Mouse (Mus musculus) small intestine, adult 2 months (tissue): ENCODE measurements around the gene Tgfb1. TPM values are rescaled to one million over a fixed set of nuclear protein-coding genes. Genes with fewer than 3 reads are reported as not detected.
A peak's percentile ranks its signal among the peaks of the same experiment; 100 is the strongest.

Experiments used
- H3K27ac ChIP-seq: fragments of 200-500 bp; 2 replicates; pipeline ENCODE4 v1.5.1; 2012; ENCODE audit warnings: low read depth, low read length, control low read depth, inconsistent platforms; ENCODE audit not compliant: insufficient read depth
- H3K27me3 ChIP-seq: fragments of 200-500 bp; 2 replicates; pipeline ENCODE4 v1.6.1; 2012; ENCODE audit warnings: mild to moderate bottlenecking, moderate library complexity, low read length, inconsistent platforms; ENCODE audit not compliant: control insufficient read depth, insufficient read depth
- H3K36me3 ChIP-seq: fragments of 200-500 bp; 2 replicates; pipeline ENCODE4 v1.6.1; 2012; ENCODE audit warnings: mild to moderate bottlenecking, low read length, control low read depth, inconsistent platforms; ENCODE audit not compliant: control insufficient read depth, insufficient read depth
- H3K4me1 ChIP-seq: fragments of 200-500 bp; 2 replicates; pipeline ENCODE4 v1.6.1; 2012; ENCODE audit warnings: low read length, inconsistent platforms, mixed read lengths; ENCODE audit not compliant: control insufficient read depth, insufficient read depth, insufficient read length
- H3K4me3 ChIP-seq: fragments of 200-500 bp; 2 replicates; pipeline ENCODE4 v1.5.1; 2012; ENCODE audit warnings: low read depth, mild to moderate bottlenecking, control low read depth, inconsistent platforms, low read length, moderate library complexity
- CTCF ChIP-seq: fragments of 200-500 bp; IDR thresholded peaks from 2 replicates; pipeline ENCODE4 v1.5.1; 2012; ENCODE audit warnings: low read depth, mild to moderate bottlenecking, control low read depth, inconsistent platforms, low read length, moderate library complexity, mixed read lengths; ENCODE audit not compliant: insufficient replicate concordance, insufficient read length; ENCODE audit errors: extremely low read depth
- POLR2A ChIP-seq: fragments of 200-500 bp; IDR thresholded peaks from 2 replicates; pipeline ENCODE4 v1.6.1; 2012; ENCODE audit warnings: low read depth, mild to moderate bottlenecking, control low read depth, inconsistent platforms, low read length, moderate library complexity
- WGBS: fragments of 180-500 bp; shearing (Covaris S2); methylation state at CpG from one replicate; pipeline ENCODE4 v1.1.7; 2018; 5-methylcytosine and 5-hydroxymethylcytosine counted together
- polyA plus RNA-seq: library from polyadenylated mRNA; depleted of rRNA; stranded (reverse); fragments of >200 nt; gene quantifications from 2 replicates; pipeline ENCODE4 v1.2.3, GENCODE M21; 2012

Tgfb1 gene
- polyA plus RNA-seq, 1 experiment = 24.4 TPM

DNA sequence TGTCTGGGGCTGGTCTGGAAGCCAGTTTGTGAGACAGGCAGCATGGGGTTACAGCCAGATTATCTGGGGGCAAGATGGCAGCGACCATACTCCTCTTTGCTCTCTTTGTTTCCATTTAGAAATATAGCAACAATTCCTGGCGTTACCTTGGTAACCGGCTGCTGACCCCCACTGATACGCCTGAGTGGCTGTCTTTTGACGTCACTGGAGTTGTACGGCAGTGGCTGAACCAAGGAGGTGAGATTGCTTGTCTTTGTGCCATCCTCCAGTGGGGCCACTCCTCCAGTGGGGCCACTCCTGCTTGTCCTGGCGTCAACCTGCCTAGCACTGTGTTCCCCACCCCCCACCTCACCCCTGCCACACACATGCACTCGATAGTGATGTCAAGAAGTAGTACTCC is 7.3 kb downstream of the Tgfb1 start:
- WGBS = 66% methylated on average over 8 of the region's 8 CpGs
- Histone ChIP-seq H3K36me3 (no peaks in the 10 kb centered on the region; the same call in 1 of the 2 replicates), H3K4me3 (no peak overlapping the region), H3K27me3 (no peaks in the 10 kb centered on the region), H3K4me1 (no peaks in the 10 kb centered on the region; the same call in 1 of the 2 replicates), H3K27ac (no peak overlapping the region)
- TF ChIP-seq POLR2A = no peak
- no peak for TF ChIP-seq CTCF

DNA sequence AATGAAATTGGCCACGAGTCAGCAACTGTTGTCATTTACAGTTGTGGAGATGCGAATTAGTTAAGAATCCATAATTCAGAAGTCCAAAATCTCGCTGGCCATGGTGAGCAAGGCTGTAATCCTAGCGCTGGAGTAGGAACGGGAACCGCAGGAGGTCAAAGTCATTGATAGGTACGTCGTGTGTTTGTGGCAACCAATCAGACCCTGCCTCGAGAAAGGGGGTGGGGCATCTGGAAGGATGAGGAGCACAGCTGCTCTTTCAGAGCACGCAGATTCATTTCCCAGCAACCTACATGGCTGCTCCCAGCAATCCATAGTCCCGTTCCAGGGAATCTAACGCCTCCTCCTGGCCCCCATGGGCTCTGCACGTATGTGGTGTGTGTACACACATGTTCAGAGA is 13.0 kb downstream of the Tgfb1 start:
- Histone ChIP-seq H3K4me3 (no peak overlapping the region), H3K36me3 (no peaks in the 10 kb centered on the region; the same call in 1 of the 2 replicates), H3K27ac (no peak overlapping the region), H3K4me1 (peaks cover 4% of the 10 kb centered on the region), H3K27me3 (no peaks in the 10 kb centered on the region)
- 46% methylated on average over 13 of the region's 13 CpGs for WGBS
- TF ChIP-seq POLR2A (no peak), CTCF (no peak)

DNA sequence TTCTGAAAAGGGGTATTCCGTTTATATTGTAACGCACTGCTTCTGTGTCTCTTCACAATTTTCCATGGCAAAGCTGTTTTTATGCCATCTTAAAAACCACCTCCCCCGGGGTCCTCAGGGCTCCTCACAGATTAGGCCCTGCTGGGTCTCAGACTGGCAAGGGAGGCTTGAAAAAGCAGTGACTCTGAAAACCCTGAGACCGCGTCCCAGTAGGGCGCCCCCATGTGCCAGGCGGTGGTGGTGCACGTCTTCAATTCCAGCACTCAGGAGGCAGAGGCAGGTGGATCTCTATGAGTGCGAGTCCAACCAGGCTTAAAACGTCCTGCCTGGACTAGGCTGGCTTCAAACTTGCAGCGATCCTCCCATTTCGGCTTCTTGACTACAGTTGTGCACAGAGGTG is 13.9 kb downstream of the Tgfb1 start:
- TF ChIP-seq POLR2A (no peak), CTCF (peak; percentile 37; the same call in 1 of the 2 replicates)
- H3K36me3 ChIP-seq = no peaks in the 10 kb centered on the region; the same call in 1 of the 2 replicates
- whole genome bisulfite sequencing = 81% methylated on average over 12 of the region's 12 CpGs

DNA sequence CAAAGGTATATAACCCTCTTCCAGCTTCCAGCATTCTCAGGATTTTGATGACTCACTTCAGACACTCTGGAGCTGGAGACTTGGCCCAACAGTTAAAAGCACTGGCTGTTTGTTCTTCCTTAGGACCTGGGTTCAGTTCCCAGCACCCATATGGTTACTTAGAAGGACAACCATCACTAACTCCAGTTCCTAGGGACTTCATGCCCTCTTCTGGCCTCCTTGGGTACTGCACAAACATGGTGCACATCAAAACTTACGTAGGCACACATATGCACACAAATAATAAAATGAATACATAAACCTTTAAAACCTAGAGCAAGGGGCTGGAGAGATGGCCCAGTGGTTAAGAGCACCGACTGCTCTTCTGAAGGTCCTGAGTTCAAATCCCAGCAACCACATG is 15.5 kb downstream of the Tgfb1 start:
- peaks cover 9% of the 10 kb centered on the region for H3K4me1 ChIP-seq
- no peak for TF ChIP-seq CTCF
- no peak for TF ChIP-seq POLR2A
- no peak overlapping the region for H3K27ac ChIP-seq
- no peaks in the 10 kb centered on the region for H3K36me3 ChIP-seq
- H3K4me3 ChIP-seq = no peak overlapping the region
- WGBS = 99% methylated on average over 2 of the region's 2 CpGs
- H3K27me3 ChIP-seq = no peaks in the 10 kb centered on the region

More for the DNA sequence above, 13.9 kb downstream of the Tgfb1 start:
- Histone ChIP-seq H3K4me1 (peaks cover 4% of the 10 kb centered on the region), H3K27ac (no peak overlapping the region), H3K4me3 (no peak overlapping the region), H3K27me3 (no peaks in the 10 kb centered on the region)

DNA sequence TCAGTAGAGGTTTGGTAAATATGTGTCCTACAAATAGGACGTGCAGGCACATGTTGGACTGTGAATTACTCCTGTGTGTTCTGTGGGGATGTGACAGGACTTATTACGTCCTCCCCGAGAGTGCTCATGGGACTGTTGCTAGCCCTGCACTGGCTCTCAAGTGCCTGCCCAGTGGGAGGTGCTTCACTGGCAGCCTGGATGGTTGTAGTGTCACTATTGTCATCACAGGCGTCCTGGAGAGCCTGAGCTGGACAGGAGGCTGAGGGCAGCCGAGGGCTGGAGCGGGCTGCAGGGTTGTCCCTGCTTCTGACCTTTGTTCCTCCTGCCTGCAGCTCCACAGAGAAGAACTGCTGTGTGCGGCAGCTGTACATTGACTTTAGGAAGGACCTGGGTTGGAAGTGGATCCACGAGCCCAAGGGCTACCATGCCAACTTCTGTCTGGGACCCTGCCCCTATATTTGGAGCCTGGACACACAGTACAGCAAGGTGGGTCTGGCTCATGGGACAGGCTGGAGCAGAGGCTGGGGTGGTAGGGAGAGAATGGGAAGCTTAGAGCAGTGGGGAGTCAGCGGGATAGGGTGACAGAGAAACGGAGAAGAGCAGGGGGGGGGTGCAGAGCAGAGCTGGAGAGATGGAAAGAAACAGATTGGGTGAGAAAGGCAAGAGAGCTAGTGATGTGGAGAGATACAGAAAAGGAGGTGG is 17.1 kb downstream of the Tgfb1 start:
- Histone ChIP-seq H3K4me1 (peaks cover 11% of the 10 kb centered on the region), H3K27ac (no peak overlapping the region), H3K36me3 (no peaks in the 10 kb centered on the region), H3K4me3 (no peak overlapping the region), H3K27me3 (no peaks in the 10 kb centered on the region)
- TF ChIP-seq CTCF (no peak), POLR2A (no peak)
- 30% methylated on average over 10 of the region's 10 CpGs for whole genome bisulfite sequencing

DNA sequence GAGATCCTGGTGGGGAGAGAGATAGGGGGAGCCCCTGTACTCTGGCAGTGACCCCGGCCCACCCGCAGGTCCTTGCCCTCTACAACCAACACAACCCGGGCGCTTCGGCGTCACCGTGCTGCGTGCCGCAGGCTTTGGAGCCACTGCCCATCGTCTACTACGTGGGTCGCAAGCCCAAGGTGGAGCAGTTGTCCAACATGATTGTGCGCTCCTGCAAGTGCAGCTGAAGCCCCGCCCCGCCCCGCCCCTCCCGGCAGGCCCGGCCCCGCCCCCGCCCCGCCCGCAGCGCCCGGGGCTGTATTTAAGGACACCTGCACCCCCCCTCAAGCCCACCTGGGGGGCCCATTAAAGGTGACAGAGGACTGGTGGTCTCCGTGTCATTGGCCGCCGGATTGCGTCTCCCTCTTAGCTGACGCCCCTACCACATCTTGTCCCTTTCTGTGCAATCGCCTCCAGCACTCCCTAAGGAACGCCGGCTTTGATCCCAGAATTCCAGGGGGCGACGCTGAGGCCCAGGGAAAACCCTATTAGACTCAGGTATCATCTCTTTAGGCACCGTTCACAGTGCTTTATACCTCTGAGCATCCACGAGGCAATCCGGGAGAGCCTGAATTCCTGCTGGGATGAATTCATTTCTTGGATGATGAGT is 18.0 kb downstream of the Tgfb1 start:
- Histone ChIP-seq H3K27ac (no peak overlapping the region), H3K36me3 (no peaks in the 10 kb centered on the region), H3K27me3 (no peaks in the 10 kb centered on the region), H3K4me1 (peaks cover 11% of the 10 kb centered on the region), H3K4me3 (peak overlapping the region; percentile 38)
- 16% methylated on average over 36 of the region's 37 CpGs for WGBS
- TF ChIP-seq CTCF (no peak), POLR2A (no peak)

DNA sequence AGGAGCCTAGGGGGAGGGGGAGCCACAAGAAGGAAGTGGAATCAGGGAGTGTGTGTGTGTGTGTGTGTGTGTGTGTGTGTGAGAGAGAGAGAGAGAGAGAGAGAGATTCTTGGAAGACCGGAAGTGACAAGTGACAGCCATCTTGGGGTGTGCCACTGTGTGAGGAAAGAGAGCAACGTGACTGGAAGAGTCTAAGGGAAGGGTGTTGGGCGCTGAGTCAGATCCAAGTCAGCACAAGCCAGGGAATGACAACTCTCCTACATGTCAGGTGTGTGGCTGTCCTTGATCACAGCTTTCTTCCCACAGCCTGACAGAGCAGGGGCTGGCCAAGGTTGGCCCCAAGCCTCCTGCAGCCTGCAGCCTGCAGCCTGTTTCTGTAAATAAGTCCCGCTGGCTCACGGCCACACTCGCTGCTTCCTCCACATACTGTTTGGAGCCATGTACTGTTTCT is 19.0 kb downstream of the Tgfb1 start:
- H3K36me3 ChIP-seq = no peaks in the 10 kb centered on the region
- no peak overlapping the region for H3K4me3 ChIP-seq
- TF ChIP-seq CTCF = no peak
- no peak for TF ChIP-seq POLR2A
- WGBS = 31% methylated on average over 6 of the region's 6 CpGs
- peaks cover 15% of the 10 kb centered on the region for H3K4me1 ChIP-seq
- H3K27me3 ChIP-seq = no peaks in the 10 kb centered on the region
- peak overlapping the region; percentile 71 for H3K27ac ChIP-seq
